Mouse (Mus musculus) stomach, embryonic 15.5 days (tissue): ENCODE results near the gene Exosc3. TPM values are rescaled to one million over a fixed set of nuclear protein-coding genes. Genes with fewer than 3 reads are reported as not detected.

ENCODE experiments used
- ATAC-seq: fragments of 200-750 bp; cut with Nextera tagmentation; 2 replicates; pipeline ENCODE4 v1.8.0; 2017; ENCODE audit warnings: low read depth, moderate number of reproducible peaks, moderate TSS enrichment; ENCODE audit not compliant: insufficient read depth, low FRiP score
- H3K27ac ChIP-seq: fragments of 300-500 bp; sonication (generic); 2 replicates; pipeline ENCODE4 v1.5.1; 2015; ENCODE audit warnings: mild to moderate bottlenecking, inconsistent platforms
- H3K27me3 ChIP-seq: fragments of 300-500 bp; sonication (generic); replicated peaks from 2 replicates; pipeline ENCODE4 v1.6.1; 2015; ENCODE audit warnings: inconsistent platforms
- H3K36me3 ChIP-seq: fragments of 300-500 bp; sonication (generic); 2 replicates; pipeline ENCODE4 v1.6.1; 2015; ENCODE audit warnings: inconsistent platforms
- H3K4me1 ChIP-seq: fragments of 300-500 bp; sonication (generic); 2 replicates; pipeline ENCODE4 v1.6.1; 2015; ENCODE audit warnings: inconsistent platforms
- H3K4me2 ChIP-seq: fragments of 300-500 bp; sonication (generic); 2 replicates; pipeline ENCODE4 v1.6.1; 2015; ENCODE audit warnings: mild to moderate bottlenecking, inconsistent platforms
- H3K4me3 ChIP-seq: fragments of 300-500 bp; sonication (generic); replicated peaks from 2 replicates; pipeline ENCODE4 v1.5.1; 2015; ENCODE audit warnings: inconsistent platforms
- H3K9ac ChIP-seq: fragments of 300-500 bp; sonication (generic); 2 replicates; pipeline ENCODE4 v1.6.1; 2015; ENCODE audit warnings: inconsistent platforms
- H3K9me3 ChIP-seq: fragments of 300-500 bp; sonication (generic); 2 replicates; pipeline ENCODE4 v1.6.1; 2016; ENCODE audit warnings: inconsistent platforms
- WGBS: fragments of 180-500 bp; shearing (Covaris S2); methylation state at CpG from one replicate; pipeline ENCODE4 v1.1.7; 2015; 5-methylcytosine and 5-hydroxymethylcytosine counted together
- polyA plus RNA-seq: library from polyadenylated mRNA; unstranded; fragments of >200 nt; fragmentation: Nextera tagmentation; extraction: Ambion mirVana; gene quantifications from 2 replicates; pipeline ENCODE4 v1.2.1, GENCODE M21; 2015

The Exosc3 gene
- polyA plus RNA-seq, 1 experiment from 2014 or later, result 81.8 TPM

DNA sequence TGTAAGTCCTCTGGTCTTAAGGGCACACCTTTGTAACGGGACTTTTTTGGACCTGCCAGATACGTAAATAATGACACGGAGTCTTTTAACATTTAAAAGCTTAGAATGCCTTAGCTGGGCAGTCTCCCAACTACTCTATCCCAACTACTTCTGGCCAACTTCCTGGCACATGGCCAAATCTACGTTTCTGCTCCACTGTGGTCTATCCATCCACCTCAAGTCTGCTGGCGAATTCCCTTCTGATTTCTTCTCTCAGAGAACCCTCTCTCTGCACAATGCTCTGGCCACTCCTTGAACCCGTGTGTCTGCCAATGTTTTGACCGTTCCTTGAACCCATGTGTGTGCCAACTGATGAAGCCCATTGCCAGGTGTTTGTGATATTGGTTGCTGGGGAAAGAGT is 11.4 kb downstream of the Exosc3 start:
- H3K36me3 ChIP-seq, result no peaks in the 10 kb centered on the region
- ATAC-seq, result no peak

DNA sequence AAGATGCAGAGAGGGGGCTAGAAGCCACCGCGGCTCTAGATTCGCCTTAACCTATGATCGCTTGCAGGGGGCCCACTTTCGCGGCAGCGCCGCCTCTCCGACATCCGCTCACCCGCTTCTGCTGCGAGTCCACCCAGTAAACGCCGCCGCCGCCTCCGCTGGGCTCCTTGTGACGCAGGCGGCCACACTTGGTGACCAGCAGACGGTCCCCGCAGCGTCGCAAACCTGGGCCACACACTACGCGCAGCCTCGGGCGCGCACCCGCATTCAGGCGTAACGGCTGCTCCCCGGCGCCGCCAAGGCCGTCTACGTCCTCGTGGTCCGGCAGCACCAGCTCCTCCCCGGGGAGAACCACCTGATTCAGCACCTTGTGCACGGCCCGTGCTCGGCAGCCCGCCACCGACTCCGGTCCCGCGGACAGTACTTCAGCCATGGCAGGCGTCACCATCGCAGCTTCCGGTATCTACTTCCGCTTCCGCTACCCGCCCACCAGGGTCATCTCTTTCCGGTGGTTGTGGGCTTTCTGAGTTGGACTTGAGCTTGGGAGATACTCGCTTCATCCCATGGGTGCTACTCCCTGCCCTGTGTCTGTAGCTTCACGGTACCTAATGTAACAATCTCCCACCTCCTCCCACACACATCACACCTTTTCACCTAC is 22.2 kb downstream of the Exosc3 start:
- Histone ChIP-seq H3K27ac (peak overlapping the region; percentile 84), H3K9ac (peak overlapping the region; percentile 86), H3K36me3 (0 out of 2 replicates have a peak, but pooled peaks cover 5% of the 10 kb centered on the region), H3K27me3 (no peaks in the 10 kb centered on the region), H3K9me3 (no peaks in the 10 kb centered on the region), H3K4me2 (peak overlapping the region; percentile 74), H3K4me1 (peaks cover 8% of the 10 kb centered on the region; the same call in 1 of the 2 replicates), H3K4me3 (peak overlapping the region; percentile 99)
- ATAC-seq, result peak; percentile 81
- under 1% methylated on average over 56 of the region's 56 CpGs for WGBS

More for the DNA sequence above, 11.4 kb downstream of the Exosc3 start:
- H3K27ac ChIP-seq, result no peak overlapping the region
- H3K9ac ChIP-seq, result no peak overlapping the region
- no peak overlapping the region for H3K4me2 ChIP-seq
- no peak overlapping the region for H3K4me3 ChIP-seq
- WGBS, result 61% methylated on average over 7 of the region's 7 CpGs
- H3K4me1 ChIP-seq, result no peaks in the 10 kb centered on the region
- H3K27me3 ChIP-seq, result no peaks in the 10 kb centered on the region
- H3K9me3 ChIP-seq, result no peaks in the 10 kb centered on the region

GRCm38 (mm10) chr4:45311056-45311455 is 31.5 kb downstream of the Exosc3 start:
- no peaks in the 10 kb centered on the region for H3K9me3 ChIP-seq
- ATAC-seq, result no peak
- H3K9ac ChIP-seq, result no peak overlapping the region
- no peak overlapping the region for H3K27ac ChIP-seq
- no peak overlapping the region for H3K4me3 ChIP-seq
- H3K27me3 ChIP-seq, result no peaks in the 10 kb centered on the region
- peaks cover 12% of the 10 kb centered on the region for H3K36me3 ChIP-seq
- no peaks in the 10 kb centered on the region for H3K4me1 ChIP-seq
- no peak overlapping the region for H3K4me2 ChIP-seq
- 92% methylated on average over 2 of the region's 2 CpGs for WGBS

GRCm38 (mm10) chr4:45308606-45309005 is 33.9 kb downstream of the Exosc3 start:
- H3K9ac ChIP-seq, result no peak overlapping the region
- no peaks in the 10 kb centered on the region for H3K4me1 ChIP-seq
- no peak overlapping the region for H3K4me3 ChIP-seq
- no peak overlapping the region for H3K4me2 ChIP-seq
- H3K27me3 ChIP-seq, result no peaks in the 10 kb centered on the region
- ATAC-seq, result no peak
- H3K36me3 ChIP-seq, result peaks cover 15% of the 10 kb centered on the region
- 91% methylated on average over 6 of the region's 6 CpGs for WGBS
- no peak overlapping the region for H3K27ac ChIP-seq
- no peaks in the 10 kb centered on the region for H3K9me3 ChIP-seq

DNA sequence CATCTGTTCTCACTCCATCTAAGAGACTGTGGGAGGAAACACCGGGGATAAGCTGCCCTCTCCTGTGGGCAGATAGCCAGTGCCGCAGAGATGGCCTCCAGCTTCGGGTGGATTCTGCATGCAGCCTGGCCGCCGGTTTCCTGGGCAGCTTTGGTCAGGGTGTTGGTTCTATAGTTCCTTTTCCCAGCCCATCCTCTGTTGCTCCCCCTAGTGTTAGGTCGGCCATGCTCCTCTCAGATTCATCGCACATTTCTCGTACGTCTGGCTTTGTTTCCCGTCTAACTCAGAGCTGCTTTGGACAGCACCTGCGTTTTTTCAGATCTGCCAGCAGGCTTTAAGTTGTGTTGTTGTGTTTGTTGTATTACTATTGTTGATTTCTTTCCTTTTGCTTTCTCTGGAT is 34.5 kb downstream of the Exosc3 start:
- WGBS, result 44% methylated on average over 11 of the region's 11 CpGs
- ATAC-seq, result no peak

DNA sequence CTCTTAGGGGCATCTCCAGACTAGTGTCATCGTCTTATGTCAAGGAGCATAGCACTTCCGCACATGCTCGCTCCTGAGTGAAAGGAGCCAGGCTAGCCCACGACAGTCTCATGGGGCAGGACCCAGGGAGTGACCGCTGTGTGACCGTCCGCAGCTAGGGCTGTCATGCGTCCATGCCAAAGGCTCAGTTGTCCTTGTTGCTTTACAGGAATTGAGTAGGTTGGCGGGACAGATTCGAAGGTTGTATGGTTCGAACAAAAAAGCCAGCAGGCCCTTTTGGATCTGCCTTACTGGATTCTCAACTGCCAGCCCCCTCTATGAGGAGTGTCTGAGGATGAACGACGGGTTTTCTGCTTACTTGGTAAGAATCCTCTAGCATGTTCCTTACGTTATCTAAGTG is 37.0 kb downstream of the Exosc3 start:
- Histone ChIP-seq H3K36me3 (peaks cover 16% of the 10 kb centered on the region), H3K27me3 (no peaks in the 10 kb centered on the region), H3K9ac (no peak overlapping the region), H3K27ac (no peak overlapping the region), H3K4me2 (no peak overlapping the region), H3K9me3 (no peaks in the 10 kb centered on the region), H3K4me3 (no peak overlapping the region), H3K4me1 (no peaks in the 10 kb centered on the region)
- ATAC-seq, result no peak
- WGBS, result 97% methylated on average over 14 of the region's 14 CpGs

More for the DNA sequence above, 34.5 kb downstream of the Exosc3 start:
- Histone ChIP-seq H3K4me2 (no peak overlapping the region), H3K4me3 (no peak overlapping the region), H3K36me3 (peaks cover 15% of the 10 kb centered on the region), H3K27ac (no peak overlapping the region), H3K9ac (no peak overlapping the region), H3K4me1 (no peaks in the 10 kb centered on the region), H3K27me3 (no peaks in the 10 kb centered on the region), H3K9me3 (no peaks in the 10 kb centered on the region)

- H3K4me1 ChIP-seq, result 0 out of 2 replicates have a peak, but pooled peaks cover 3% of the 10 kb centered on the region
- H3K9me3 ChIP-seq, result no peaks in the 10 kb centered on the region
- no peak within 1 kb of the TSS for H3K27ac ChIP-seq
- H3K9ac ChIP-seq, result peak within 1 kb of the TSS; percentile 43
- peaks cover 7% of the 10 kb centered on the region; the same call in 1 of the 2 replicates for H3K36me3 ChIP-seq
- ATAC-seq, result peak; percentile 72; the same call in 1 of the 2 replicates
- H3K4me2 ChIP-seq, result peak within 1 kb of the TSS; percentile 62
- 17% methylated on average over 27 of the region's 27 CpGs for WGBS
- H3K27me3 ChIP-seq, result no peaks in the 10 kb centered on the region
- peak within 1 kb of the TSS; percentile 76 for H3K4me3 ChIP-seq
Measured at GRCm38 (mm10) chr4:45296662-45297564, 45.6 kb downstream of the Exosc3 start, which contains the start of gene Trmt10b. Gene Trmt10b (plus strand): TSS chr4:45297127.

- no peak for ATAC-seq
- Histone ChIP-seq H3K4me2 (no peak overlapping the region), H3K27me3 (no peaks in the 10 kb centered on the region), H3K36me3 (no peaks in the 10 kb centered on the region), H3K27ac (no peak overlapping the region), H3K4me1 (no peaks in the 10 kb centered on the region), H3K9ac (no peak overlapping the region), H3K4me3 (no peak overlapping the region), H3K9me3 (no peaks in the 10 kb centered on the region)
- WGBS, result 73% methylated on average over 5 of the region's 5 CpGs
Measured at GRCm38 (mm10) chr4:45287906-45288305, 54.6 kb downstream of the Exosc3 start.

- Histone ChIP-seq H3K27ac (no peak overlapping the region), H3K9me3 (no peaks in the 10 kb centered on the region), H3K4me3 (no peak overlapping the region), H3K4me1 (no peaks in the 10 kb centered on the region), H3K27me3 (no peaks in the 10 kb centered on the region), H3K36me3 (no peaks in the 10 kb centered on the region), H3K9ac (no peak overlapping the region), H3K4me2 (no peak overlapping the region)
- WGBS, result 41% methylated on average over 3 of the region's 3 CpGs
- no peak for ATAC-seq
Measured at GRCm38 (mm10) chr4:45286318-45286717, 56.2 kb downstream of the Exosc3 start.

GRCm38 (mm10) chr4:45279981-45280548 is 62.5 kb downstream of the Exosc3 start:
- no peak overlapping the region for H3K4me3 ChIP-seq
- H3K4me1 ChIP-seq, result no peaks in the 10 kb centered on the region
- WGBS, result 15% methylated on average over 4 of the region's 4 CpGs

DNA sequence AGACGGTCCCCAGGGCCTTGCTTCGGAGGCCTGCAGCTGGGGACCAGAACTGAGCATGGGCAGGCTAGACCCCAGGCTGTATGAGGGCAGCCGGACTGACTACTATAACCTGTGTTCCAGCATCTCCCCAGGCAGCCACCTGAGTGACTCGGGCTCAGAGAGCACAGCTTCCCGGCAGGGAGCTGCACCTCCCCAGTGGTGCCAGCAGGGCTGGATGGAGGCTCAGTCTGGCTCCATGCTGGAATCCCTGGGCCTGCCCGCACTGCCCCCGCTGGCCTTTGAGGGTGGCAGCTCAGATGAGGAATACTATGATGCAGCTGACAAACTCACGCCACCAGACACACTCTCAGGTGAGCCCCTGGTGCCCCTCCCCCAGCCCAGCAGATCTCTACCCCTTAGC is 63.2 kb downstream of the Exosc3 start:
- 0 out of 2 replicates have a peak, but pooled peaks have one; percentile 7 for ATAC-seq
- WGBS, result 59% methylated on average over 8 of the region's 8 CpGs

More at GRCm38 (mm10) chr4:45279981-45280548, 62.5 kb downstream of the Exosc3 start:
- Histone ChIP-seq H3K27ac (no peak overlapping the region), H3K27me3 (no peaks in the 10 kb centered on the region), H3K9me3 (no peaks in the 10 kb centered on the region), H3K4me2 (no peak overlapping the region), H3K9ac (no peak overlapping the region), H3K36me3 (no peaks in the 10 kb centered on the region)
- ATAC-seq, result no peak; the same call in 1 of the 2 replicates

More for the DNA sequence above, 63.2 kb downstream of the Exosc3 start:
- no peak overlapping the region for H3K4me3 ChIP-seq
- H3K4me1 ChIP-seq, result no peaks in the 10 kb centered on the region
- no peaks in the 10 kb centered on the region for H3K9me3 ChIP-seq
- no peak overlapping the region for H3K27ac ChIP-seq
- no peaks in the 10 kb centered on the region for H3K27me3 ChIP-seq
- no peaks in the 10 kb centered on the region for H3K36me3 ChIP-seq
- no peak overlapping the region for H3K9ac ChIP-seq
- no peak overlapping the region for H3K4me2 ChIP-seq
